Mouse (Mus musculus): ENCODE results near the gene Ypel5. TPM values are rescaled to one million over a fixed set of nuclear protein-coding genes. Genes with fewer than 3 reads are reported as not detected.

Gene Ypel5
- polyA plus RNA-seq, 1 experiment from 2014 or later: 26.7 TPM

- no peak overlapping the region for H3K27ac ChIP-seq
- H3K4me1 ChIP-seq: no peaks in the 10 kb centered on the region
- DNase-seq (ENCODE audit: low spot score): no peak
- no peaks in the 10 kb centered on the region for H3K9me3 ChIP-seq (replicated peaks)
- 84% methylated on average over 10 of the region's 10 CpGs for WGBS
- no peak overlapping the region for H3K4me3 ChIP-seq
- no peaks in the 10 kb centered on the region for H3K36me3 ChIP-seq
- H3K27me3 ChIP-seq (ENCODE audit: low read depth, poor library complexity, severe bottlenecking): no peaks in the 10 kb centered on the region
Observed at GRCm38 (mm10) chr17:72863226-72863625, 27.0 kb downstream of the Ypel5 start.

GRCm38 (mm10) chr17:72866624-72867245 is 30.5 kb downstream of the Ypel5 start:
- Histone ChIP-seq H3K4me3 (no peak overlapping the region), H3K4me1 (no peaks in the 10 kb centered on the region), H3K9me3 (replicated peaks) (no peaks in the 10 kb centered on the region), H3K36me3 (no peaks in the 10 kb centered on the region), H3K27me3 (ENCODE audit: low read depth, poor library complexity, severe bottlenecking) (no peaks in the 10 kb centered on the region), H3K27ac (no peak overlapping the region)
- peak; percentile 15 for DNase-seq (ENCODE audit: low spot score)
- 90% methylated on average over 3 of the region's 3 CpGs for WGBS

- H3K27ac ChIP-seq: no peak overlapping the region
- peak; percentile 8 for DNase-seq (ENCODE audit: low spot score)
- no peaks in the 10 kb centered on the region for H3K9me3 ChIP-seq (replicated peaks)
- no peaks in the 10 kb centered on the region for H3K4me1 ChIP-seq
- WGBS: 92% methylated on average over 2 of the region's 2 CpGs
- no peak overlapping the region for H3K4me3 ChIP-seq
- H3K36me3 ChIP-seq: no peaks in the 10 kb centered on the region
- H3K27me3 ChIP-seq (ENCODE audit: low read depth, poor library complexity, severe bottlenecking): no peaks in the 10 kb centered on the region
Observed at GRCm38 (mm10) chr17:72868181-72868580, 31.9 kb downstream of the Ypel5 start.

- DNase-seq (ENCODE audit: low spot score): no peak
- Histone ChIP-seq H3K4me1 (no peaks in the 10 kb centered on the region), H3K4me3 (no peak overlapping the region), H3K9me3 (replicated peaks) (no peaks in the 10 kb centered on the region), H3K27me3 (ENCODE audit: low read depth, poor library complexity, severe bottlenecking) (no peaks in the 10 kb centered on the region), H3K36me3 (no peaks in the 10 kb centered on the region), H3K27ac (no peak overlapping the region)
- WGBS: 94% methylated on average over 9 of the region's 9 CpGs
Observed at GRCm38 (mm10) chr17:72878979-72879378, 42.7 kb downstream of the Ypel5 start.

- no peaks in the 10 kb centered on the region for H3K27me3 ChIP-seq (ENCODE audit: low read depth, poor library complexity, severe bottlenecking)
- DNase-seq (ENCODE audit: low spot score): no peak
- H3K4me3 ChIP-seq: no peak overlapping the region
- no peaks in the 10 kb centered on the region for H3K9me3 ChIP-seq (replicated peaks)
- H3K27ac ChIP-seq: no peak overlapping the region
- H3K36me3 ChIP-seq: no peaks in the 10 kb centered on the region
- 85% methylated on average over 3 of the region's 3 CpGs for WGBS
- H3K4me1 ChIP-seq: no peaks in the 10 kb centered on the region
Observed at GRCm38 (mm10) chr17:72880156-72880555, 43.9 kb downstream of the Ypel5 start.

- no peak for DNase-seq (ENCODE audit: low spot score)
Observed at GRCm38 (mm10) chr17:72881051-72881450, 44.8 kb downstream of the Ypel5 start.

GRCm38 (mm10) chr17:72881804-72882203 is 45.6 kb downstream of the Ypel5 start:
- DNase-seq (ENCODE audit: low spot score): no peak
- WGBS: 59% methylated on average over 1 of the region's 1 CpGs

More at GRCm38 (mm10) chr17:72881051-72881450, 44.8 kb downstream of the Ypel5 start:
- H3K27ac ChIP-seq: no peak overlapping the region
- no peaks in the 10 kb centered on the region for H3K36me3 ChIP-seq
- no peaks in the 10 kb centered on the region for H3K27me3 ChIP-seq (ENCODE audit: low read depth, poor library complexity, severe bottlenecking)
- H3K9me3 ChIP-seq (replicated peaks): no peaks in the 10 kb centered on the region
- 88% methylated on average over 3 of the region's 3 CpGs for WGBS
- H3K4me3 ChIP-seq: no peak overlapping the region
- H3K4me1 ChIP-seq: no peaks in the 10 kb centered on the region

GRCm38 (mm10) chr17:72889556-72890397 is 53.5 kb downstream of the Ypel5 start:
- Histone ChIP-seq H3K27me3 (ENCODE audit: low read depth, poor library complexity, severe bottlenecking) (no peaks in the 10 kb centered on the region), H3K36me3 (no peaks in the 10 kb centered on the region), H3K4me3 (no peak overlapping the region), H3K27ac (no peak overlapping the region), H3K4me1 (peaks cover 10% of the 10 kb centered on the region), H3K9me3 (replicated peaks) (no peaks in the 10 kb centered on the region)
- peak; percentile 59 for DNase-seq (ENCODE audit: low spot score)
- WGBS: 20% methylated on average over 20 of the region's 20 CpGs

More at GRCm38 (mm10) chr17:72881804-72882203, 45.6 kb downstream of the Ypel5 start:
- Histone ChIP-seq H3K9me3 (replicated peaks) (no peaks in the 10 kb centered on the region), H3K27me3 (ENCODE audit: low read depth, poor library complexity, severe bottlenecking) (no peaks in the 10 kb centered on the region), H3K36me3 (no peaks in the 10 kb centered on the region), H3K4me3 (no peak overlapping the region), H3K27ac (no peak overlapping the region), H3K4me1 (no peaks in the 10 kb centered on the region)

- H3K27me3 ChIP-seq (ENCODE audit: low read depth, poor library complexity, severe bottlenecking): no peaks in the 10 kb centered on the region
- no peak for DNase-seq (ENCODE audit: low spot score)
- H3K4me1 ChIP-seq: peaks cover 10% of the 10 kb centered on the region
- no peak overlapping the region for H3K4me3 ChIP-seq
- H3K27ac ChIP-seq: no peak overlapping the region
- 53% methylated on average over 8 of the region's 8 CpGs for WGBS
- H3K36me3 ChIP-seq: no peaks in the 10 kb centered on the region
- H3K9me3 ChIP-seq (replicated peaks): no peaks in the 10 kb centered on the region
Observed at GRCm38 (mm10) chr17:72890398-72890898, 54.2 kb downstream of the Ypel5 start.

- peaks cover 10% of the 10 kb centered on the region for H3K4me1 ChIP-seq
- no peaks in the 10 kb centered on the region for H3K36me3 ChIP-seq
- H3K4me3 ChIP-seq: no peak overlapping the region
- WGBS: 91% methylated on average over 6 of the region's 6 CpGs
- no peaks in the 10 kb centered on the region for H3K27me3 ChIP-seq (ENCODE audit: low read depth, poor library complexity, severe bottlenecking)
- no peak overlapping the region for H3K27ac ChIP-seq
- DNase-seq (ENCODE audit: low spot score): peak; percentile 6
- H3K9me3 ChIP-seq (replicated peaks): no peaks in the 10 kb centered on the region
Observed at GRCm38 (mm10) chr17:72891556-72891955, 55.3 kb downstream of the Ypel5 start.

GRCm38 (mm10) chr17:72895506-72895905 is 59.3 kb downstream of the Ypel5 start:
- H3K9me3 ChIP-seq (replicated peaks): no peaks in the 10 kb centered on the region
- H3K4me1 ChIP-seq: peaks cover 6% of the 10 kb centered on the region
- 92% methylated on average over 3 of the region's 3 CpGs for WGBS
- H3K27me3 ChIP-seq (ENCODE audit: low read depth, poor library complexity, severe bottlenecking): no peaks in the 10 kb centered on the region
- no peak overlapping the region for H3K4me3 ChIP-seq
- peak; percentile 22 for DNase-seq (ENCODE audit: low spot score)
- no peak overlapping the region for H3K27ac ChIP-seq
- H3K36me3 ChIP-seq: no peaks in the 10 kb centered on the region

GRCm38 (mm10) chr17:72897076-72897475 is 60.8 kb downstream of the Ypel5 start:
- Histone ChIP-seq H3K9me3 (replicated peaks) (no peaks in the 10 kb centered on the region), H3K36me3 (no peaks in the 10 kb centered on the region), H3K27ac (no peak overlapping the region), H3K27me3 (ENCODE audit: low read depth, poor library complexity, severe bottlenecking) (no peaks in the 10 kb centered on the region), H3K4me1 (0 out of 2 replicates have a peak, but pooled peaks cover 4% of the 10 kb centered on the region), H3K4me3 (no peak overlapping the region)
- peak; percentile 7 for DNase-seq (ENCODE audit: low spot score)
- 85% methylated on average over 7 of the region's 7 CpGs for WGBS

- WGBS: 86% methylated on average over 5 of the region's 5 CpGs
- Histone ChIP-seq H3K9me3 (replicated peaks) (no peaks in the 10 kb centered on the region), H3K4me3 (no peak overlapping the region), H3K36me3 (no peaks in the 10 kb centered on the region), H3K27ac (no peak overlapping the region), H3K4me1 (0 out of 2 replicates have a peak, but pooled peaks cover 4% of the 10 kb centered on the region), H3K27me3 (ENCODE audit: low read depth, poor library complexity, severe bottlenecking) (no peaks in the 10 kb centered on the region)
- DNase-seq (ENCODE audit: low spot score): peak; percentile 3
Observed at GRCm38 (mm10) chr17:72897961-72898360, 61.7 kb downstream of the Ypel5 start.
